Mouse (Mus musculus) ES-Bruce4 (cell line): ENCODE measurements around the gene Tes. TPM values are rescaled to one million over a fixed set of nuclear protein-coding genes. Genes with fewer than 3 reads are reported as not detected.

Experiments used
- H3K27ac ChIP-seq: 2 replicates; pipeline ENCODE4 v1.5.1; 2012; ENCODE audit warnings: low read length, inconsistent platforms; ENCODE audit not compliant: insufficient read depth
- H3K27me3 ChIP-seq: 2 replicates; pipeline ENCODE4 v1.6.1; 2012; ENCODE audit warnings: mild to moderate bottlenecking, low read length, inconsistent platforms; ENCODE audit not compliant: control insufficient read depth, poor library complexity, insufficient read depth, severe bottlenecking
- H3K36me3 ChIP-seq: 2 replicates; pipeline ENCODE4 v1.6.1; 2012; ENCODE audit warnings: inconsistent platforms, mild to moderate bottlenecking, low read length, moderate library complexity; ENCODE audit not compliant: control insufficient read depth, poor library complexity, insufficient read depth, severe bottlenecking
- H3K4me1 ChIP-seq: one replicate; pipeline ENCODE4 v1.8.1; 2011; ENCODE audit warnings: low read length; ENCODE audit not compliant: control insufficient read depth, insufficient read depth
- H3K4me3 ChIP-seq: 2 replicates; pipeline ENCODE4 v1.5.1; 2011; ENCODE audit warnings: low read depth, mild to moderate bottlenecking, low read length
- H3K9ac ChIP-seq: 2 replicates; pipeline ENCODE4 v1.6.1; 2012; ENCODE audit warnings: low read depth, mild to moderate bottlenecking, inconsistent platforms; ENCODE audit not compliant: poor library complexity, severe bottlenecking
- H3K9me3 ChIP-seq: replicated peaks from 2 replicates; pipeline ENCODE4 v1.6.1; 2012; ENCODE audit warnings: mild to moderate bottlenecking, low read length, inconsistent platforms; ENCODE audit not compliant: control insufficient read depth, poor library complexity, insufficient read depth, severe bottlenecking
- CTCF ChIP-seq: IDR thresholded peaks from one replicate; pipeline ENCODE4 v1.8.1; 2011; ENCODE audit warnings: low read depth, low read length
- EP300 ChIP-seq: IDR thresholded peaks from 2 replicates; pipeline ENCODE4 v1.6.1; 2011; ENCODE audit warnings: low read depth, low read length; ENCODE audit not compliant: insufficient read depth
- POLR2A ChIP-seq: IDR thresholded peaks from one replicate; pipeline ENCODE4 v1.8.1; 2011; ENCODE audit warnings: low read length; ENCODE audit not compliant: insufficient read depth
- polyA plus RNA-seq: library from polyadenylated mRNA; stranded (reverse); fragments of >200 nt; gene quantifications from 2 replicates; pipeline ENCODE4 v1.2.4, GENCODE M21; 2011; ENCODE audit warnings: low read depth; ENCODE audit not compliant: missing spikeins, insufficient read depth, insufficient read length

Gene Tes
- polyA plus RNA-seq, 1 experiment = 59.6 TPM

DNA sequence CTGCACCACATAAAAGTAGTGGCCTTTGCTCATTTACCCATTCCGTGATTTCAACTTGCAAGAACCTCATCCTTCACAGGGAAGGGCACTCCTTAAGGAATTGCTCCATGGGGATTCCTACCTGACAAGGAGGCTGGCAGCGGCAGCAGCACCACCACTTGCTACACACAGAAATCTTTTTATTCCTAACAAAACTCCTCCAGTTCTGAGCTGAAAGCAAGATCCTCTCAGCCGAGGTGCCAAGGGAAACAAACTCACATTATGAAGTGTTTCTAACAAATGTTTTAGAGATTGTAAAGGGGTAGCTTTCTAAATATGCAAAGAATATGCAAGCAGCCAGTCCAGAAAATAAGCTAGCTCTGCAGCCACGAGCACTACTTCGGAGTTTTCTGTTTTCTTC is 49.6 kb downstream of the Tes start:
- TF ChIP-seq POLR2A (no peak), EP300 (no peak), CTCF (no peak)
- Histone ChIP-seq H3K36me3 (no peaks in the 10 kb centered on the region), H3K27ac (no peak overlapping the region), H3K4me3 (no peak overlapping the region), H3K4me1 (no peaks in the 10 kb centered on the region), H3K9ac (no peak overlapping the region), H3K27me3 (no peaks in the 10 kb centered on the region), H3K9me3 (no peaks in the 10 kb centered on the region)

DNA sequence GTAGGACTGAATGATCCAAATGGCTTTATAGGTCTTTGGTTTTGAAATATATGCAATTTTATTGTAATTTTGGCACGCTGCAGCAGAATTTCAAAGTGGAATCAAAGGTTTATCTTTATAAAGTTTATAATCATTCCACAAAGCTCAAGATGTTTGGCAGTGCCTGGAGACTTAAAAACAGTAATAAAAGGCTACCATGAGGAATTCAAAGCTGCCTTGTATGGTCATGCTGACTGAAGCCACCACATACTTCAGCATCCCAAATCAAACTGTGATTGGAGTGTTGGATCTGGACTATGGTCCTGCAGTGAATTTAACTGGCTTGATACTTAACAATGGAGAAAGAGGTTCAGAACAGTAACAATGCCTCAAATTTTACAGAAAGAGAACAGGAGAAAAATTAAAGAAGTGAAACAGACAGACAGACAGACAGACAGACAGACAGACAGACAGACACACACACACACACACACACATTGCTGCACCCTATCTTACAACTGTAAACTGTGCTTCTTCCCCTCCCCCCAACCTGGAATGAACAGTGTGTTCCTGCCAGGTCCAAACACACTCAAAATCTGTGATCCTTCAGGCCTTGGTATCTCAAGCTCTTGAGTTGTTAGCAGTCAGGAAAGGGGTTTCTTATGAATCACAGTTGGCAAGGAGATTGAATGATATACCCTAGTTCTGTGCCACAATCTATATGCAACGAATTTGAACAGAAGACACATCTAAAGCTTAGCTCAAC is 50.3 kb downstream of the Tes start:
- H3K9ac ChIP-seq = no peak overlapping the region
- H3K4me3 ChIP-seq = no peak overlapping the region
- no peak overlapping the region for H3K27ac ChIP-seq
- no peaks in the 10 kb centered on the region for H3K9me3 ChIP-seq
- H3K36me3 ChIP-seq = no peaks in the 10 kb centered on the region
- H3K4me1 ChIP-seq = no peaks in the 10 kb centered on the region
- TF ChIP-seq CTCF (no peak), POLR2A (no peak), EP300 (no peak)
- no peaks in the 10 kb centered on the region for H3K27me3 ChIP-seq

DNA sequence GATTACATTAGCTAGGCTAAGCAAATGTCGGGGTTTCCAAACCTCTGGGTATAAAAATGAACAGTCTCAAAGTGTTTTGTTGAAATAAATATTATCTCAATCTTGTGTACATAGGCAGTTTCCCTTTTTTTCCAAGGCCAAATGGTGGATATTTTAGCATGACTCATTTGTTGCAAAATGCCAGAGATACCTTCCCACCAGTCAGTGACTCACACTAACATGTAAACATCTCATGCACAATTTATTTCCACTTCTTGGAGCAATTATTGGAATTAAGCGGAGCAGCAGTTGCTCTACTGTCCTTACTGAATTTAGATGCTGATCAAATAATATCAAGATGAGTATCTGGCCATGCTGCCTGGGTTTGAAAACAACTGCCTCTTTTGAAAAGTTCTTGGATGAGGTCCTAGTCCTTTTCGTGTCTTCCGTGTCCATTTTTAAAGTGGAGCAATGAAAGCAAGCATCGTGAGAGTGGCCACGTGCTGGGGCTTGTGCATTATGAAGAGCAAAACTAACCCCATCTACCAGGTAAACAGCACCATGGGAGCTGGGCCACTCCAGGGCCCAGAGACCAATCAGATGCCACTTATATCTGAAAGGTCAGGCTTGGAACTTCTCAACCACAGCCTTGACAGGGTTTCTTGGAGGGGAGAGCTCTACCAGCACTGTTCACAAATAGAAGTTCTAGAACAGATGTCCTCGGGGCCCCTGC is 54.7 kb downstream of the Tes start:
- H3K27ac ChIP-seq = no peak overlapping the region
- H3K4me1 ChIP-seq = no peaks in the 10 kb centered on the region
- no peak overlapping the region for H3K4me3 ChIP-seq
- H3K9me3 ChIP-seq = peaks cover 4% of the 10 kb centered on the region
- H3K27me3 ChIP-seq = no peaks in the 10 kb centered on the region
- TF ChIP-seq CTCF (no peak), EP300 (no peak), POLR2A (no peak)
- no peak overlapping the region for H3K9ac ChIP-seq
- no peaks in the 10 kb centered on the region for H3K36me3 ChIP-seq

DNA sequence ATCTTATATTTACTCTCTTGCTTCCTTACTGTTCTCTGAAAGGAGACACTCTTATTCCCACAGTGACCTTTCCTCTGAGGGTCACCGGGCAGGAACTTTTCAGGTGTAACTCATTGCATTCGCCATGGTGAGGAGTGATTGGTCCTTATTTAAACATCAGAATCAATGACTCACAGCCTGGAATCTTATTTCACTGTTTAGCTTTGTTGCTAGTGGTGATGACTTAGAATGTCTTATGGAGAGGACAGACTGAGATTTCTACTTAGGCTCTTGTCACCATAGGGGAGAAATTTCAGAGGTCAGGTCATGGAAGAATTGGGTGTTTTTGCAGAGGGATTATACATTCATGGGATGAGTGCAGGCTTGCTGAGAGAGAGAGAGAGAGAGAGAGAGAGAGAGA is 75.1 kb downstream of the Tes start:
- no peak overlapping the region for H3K4me3 ChIP-seq
- H3K36me3 ChIP-seq = no peaks in the 10 kb centered on the region
- no peaks in the 10 kb centered on the region for H3K9me3 ChIP-seq
- no peaks in the 10 kb centered on the region for H3K4me1 ChIP-seq
- TF ChIP-seq POLR2A (no peak), EP300 (no peak), CTCF (no peak)
- no peaks in the 10 kb centered on the region for H3K27me3 ChIP-seq
- no peak overlapping the region for H3K9ac ChIP-seq
- H3K27ac ChIP-seq = no peak overlapping the region

DNA sequence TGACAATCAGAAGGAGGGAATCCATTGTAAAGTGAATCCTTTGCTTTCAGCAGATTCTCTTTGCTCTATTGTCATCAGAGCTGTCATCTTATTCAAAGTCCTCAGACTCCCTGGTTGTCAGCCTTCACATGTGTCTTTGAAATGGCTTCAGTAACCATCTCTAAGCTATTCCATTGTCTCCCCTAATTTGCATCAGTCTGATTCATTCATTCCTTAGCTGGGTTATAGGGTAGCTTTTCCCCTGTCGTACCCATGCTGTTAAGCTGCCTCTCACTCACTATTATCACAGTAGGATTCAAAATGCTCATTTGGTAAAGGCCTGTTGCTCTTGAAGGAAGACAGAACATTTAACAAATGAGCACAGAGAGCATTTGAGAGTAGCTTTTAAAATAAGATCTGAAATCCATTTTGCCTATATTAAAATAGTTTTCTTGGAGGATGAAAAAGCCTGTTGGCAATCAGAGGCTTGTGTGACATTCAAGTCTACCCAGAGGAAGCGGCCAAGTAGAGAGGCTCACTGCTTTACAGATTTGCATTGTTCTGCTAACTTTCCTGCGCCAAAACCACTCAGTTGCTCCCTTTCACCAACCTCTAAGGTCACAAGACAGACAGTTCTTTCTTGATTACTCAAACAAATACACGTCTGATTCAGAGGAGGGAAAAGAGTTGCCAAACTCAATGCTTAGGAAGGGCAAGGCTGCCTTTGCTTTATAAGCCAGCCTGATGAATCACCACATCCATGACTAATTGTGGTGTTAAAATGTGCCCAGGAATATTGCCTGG is 77.8 kb downstream of the Tes start:
- Histone ChIP-seq H3K36me3 (no peaks in the 10 kb centered on the region), H3K9ac (no peak overlapping the region), H3K27me3 (no peaks in the 10 kb centered on the region), H3K4me1 (no peaks in the 10 kb centered on the region), H3K4me3 (no peak overlapping the region), H3K27ac (no peak overlapping the region), H3K9me3 (no peaks in the 10 kb centered on the region)
- TF ChIP-seq EP300 = no peak
- no peak for TF ChIP-seq CTCF
- no peak for TF ChIP-seq POLR2A
